Mouse (Mus musculus) heart, adult 11 months (tissue): ENCODE results near the gene Hspb8.
A peak's percentile ranks its signal among the peaks of the same experiment; 100 is the strongest.
"Not testable (repeated sequence)": the region's sequence is repeated elsewhere in the genome, so short reads cannot be mapped to it uniquely, and the experiment has no call there.

ENCODE experiments used
- DNase-seq: peaks from one replicate; pipeline ENCODE4 v3.0.0; 2022

Gene Hspb8

GRCm38 (mm10) chr5:116387302-116387935, 35.2 kb downstream of the Hspb8 start:
- DNase-seq: no peak

- DNase-seq: peak; percentile 90
Observed at GRCm38 (mm10) chr5:116386020-116386419, 36.6 kb downstream of the Hspb8 start.

GRCm38 (mm10) chr5:116382646-116383045, 40.0 kb downstream of the Hspb8 start:
- not testable (repeated sequence) for DNase-seq

- no peak for DNase-seq
Observed at GRCm38 (mm10) chr5:116381726-116382125, 40.9 kb downstream of the Hspb8 start.

- no peak for DNase-seq
Observed at GRCm38 (mm10) chr5:116381217-116381616, 41.4 kb downstream of the Hspb8 start.

GRCm38 (mm10) chr5:116380384-116380783, 42.3 kb downstream of the Hspb8 start:
- no peak for DNase-seq

- no peak for DNase-seq
Observed at GRCm38 (mm10) chr5:116378872-116379271, 43.8 kb downstream of the Hspb8 start.

GRCm38 (mm10) chr5:116367923-116368322, 54.7 kb downstream of the Hspb8 start:
- DNase-seq: no peak

GRCm38 (mm10) chr5:116366889-116367682, 55.6 kb downstream of the Hspb8 start:
- peak; percentile 64 for DNase-seq

GRCm38 (mm10) chr5:116361342-116361741, 61.3 kb downstream of the Hspb8 start:
- DNase-seq: no peak

- peak; percentile 46 for DNase-seq
Observed at GRCm38 (mm10) chr5:116360751-116361150, 61.9 kb downstream of the Hspb8 start.
